Mouse (Mus musculus) stomach, postnatal 0 days (tissue): ENCODE measurements around the gene Pde10a.

Experiments
- CTCF ChIP-seq: IDR thresholded peaks from 2 replicates; pipeline ENCODE4 v1.5.1; 2016; ENCODE audit warnings: antibody characterized with exemption, low read depth, mild to moderate bottlenecking, moderate library complexity
- EP300 ChIP-seq: optimal IDR thresholded peaks from 2 replicates; pipeline ENCODE3; 2016; ENCODE audit warnings: antibody characterized with exemption

DNA sequence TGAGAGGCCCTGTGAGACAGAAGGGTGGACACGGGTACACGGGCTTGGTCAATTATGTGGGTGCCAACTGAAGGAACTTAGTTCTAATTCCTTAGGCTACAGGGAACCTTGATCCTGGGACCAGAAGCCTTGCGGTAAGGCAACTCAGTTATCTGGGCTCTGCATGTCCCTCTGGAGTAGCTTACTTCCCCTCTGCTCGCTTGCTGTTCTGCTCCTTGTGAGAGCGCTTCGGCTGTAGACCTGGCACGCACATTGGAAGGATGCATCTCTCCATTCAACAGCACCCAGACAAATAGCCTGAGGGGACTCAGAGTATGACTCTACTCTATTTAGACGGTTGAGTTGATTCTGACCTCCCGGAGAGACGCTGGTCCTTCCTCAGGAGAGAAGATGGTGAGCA is 344.1 kb downstream of the Pde10a start:
- TF ChIP-seq CTCF (no peak), EP300 (no peak)
